Mouse (Mus musculus) hindbrain, embryonic 12.5 days (tissue): ENCODE data around the gene Adcy4. TPM values are rescaled to one million over a fixed set of nuclear protein-coding genes. Genes with fewer than 3 reads are reported as not detected.

Source experiments
- ATAC-seq: fragments of 200-750 bp; cut with Nextera tagmentation; 2 replicates; pipeline ENCODE4 v1.8.0; 2017; ENCODE audit warnings: moderate TSS enrichment; ENCODE audit not compliant: low FRiP score
- H3K27ac ChIP-seq: fragments of 300-500 bp; sonication (generic); 2 replicates; pipeline ENCODE4 v1.5.1; 2016; ENCODE audit warnings: mild to moderate bottlenecking
- H3K27me3 ChIP-seq: fragments of 300-500 bp; sonication (generic); 2 replicates; pipeline ENCODE4 v1.6.1; 2016; ENCODE audit warnings: mild to moderate bottlenecking
- H3K36me3 ChIP-seq: fragments of 300-500 bp; sonication (generic); 2 replicates; pipeline ENCODE4 v1.6.1; 2016; ENCODE audit warnings: mild to moderate bottlenecking
- H3K4me1 ChIP-seq: fragments of 300-500 bp; sonication (generic); 2 replicates; pipeline ENCODE4 v1.6.1; 2016
- H3K4me2 ChIP-seq: fragments of 300-500 bp; sonication (generic); replicated peaks from 2 replicates; pipeline ENCODE4 v1.6.1; 2016; ENCODE audit warnings: mild to moderate bottlenecking
- H3K4me3 ChIP-seq: fragments of 300-500 bp; sonication (generic); 2 replicates; pipeline ENCODE4 v1.5.1; 2016; ENCODE audit warnings: mild to moderate bottlenecking
- H3K9ac ChIP-seq: fragments of 300-500 bp; sonication (generic); 2 replicates; pipeline ENCODE4 v1.6.1; 2016; ENCODE audit warnings: mild to moderate bottlenecking, moderate library complexity
- H3K9me3 ChIP-seq: fragments of 300-500 bp; sonication (generic); replicated peaks from 2 replicates; pipeline ENCODE4 v1.6.1; 2016; ENCODE audit warnings: mild to moderate bottlenecking
- WGBS: fragments of 180-500 bp; shearing (Covaris S2); methylation state at CpG from one replicate; pipeline ENCODE4 v1.1.7; 2016; 5-methylcytosine and 5-hydroxymethylcytosine counted together
- polyA plus RNA-seq: library from polyadenylated mRNA; unstranded; fragments of >200 nt; fragmentation: Nextera tagmentation; extraction: Ambion mirVana; gene quantifications from 2 replicates; pipeline ENCODE4 v1.2.1, GENCODE M21; 2016

Adcy4 gene
- polyA plus RNA-seq, 1 experiment from 2014 or later, result 19.5 TPM

DNA sequence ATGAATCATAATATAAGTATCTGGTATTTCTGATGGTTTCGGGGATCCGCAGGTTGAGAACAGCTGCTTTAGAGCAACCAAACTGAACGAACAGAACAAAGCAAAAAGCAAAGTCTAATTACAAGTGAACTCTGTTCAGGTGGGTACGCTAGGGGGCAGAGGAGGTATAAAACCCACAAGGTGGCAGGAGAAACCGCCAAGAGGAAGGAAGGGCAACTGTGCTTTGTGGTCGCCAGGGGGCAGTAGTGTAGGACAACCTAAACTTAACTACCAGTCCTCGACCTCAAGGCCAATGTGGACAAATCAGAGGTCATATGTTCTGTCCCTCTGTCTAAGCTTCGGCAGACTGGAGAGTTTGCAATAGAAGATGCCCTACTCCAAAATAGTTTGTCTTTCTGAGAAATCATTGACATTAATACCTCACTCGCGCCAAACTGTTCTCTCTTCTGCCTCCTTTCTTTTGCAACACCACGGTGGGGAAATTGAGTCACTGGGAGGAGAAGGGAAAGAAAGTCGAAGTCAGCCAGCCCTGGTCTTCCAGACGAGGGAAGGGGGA lies 38.6 kb upstream of the Adcy4 start:
- Histone ChIP-seq H3K4me3 (peak overlapping the region; percentile 62), H3K9me3 (no peaks in the 10 kb centered on the region), H3K36me3 (no peaks in the 10 kb centered on the region), H3K9ac (peak overlapping the region; percentile 77; the same call in 1 of the 2 replicates), H3K27me3 (peaks cover 18% of the 10 kb centered on the region), H3K27ac (peak overlapping the region; percentile 92), H3K4me1 (peaks cover 39% of the 10 kb centered on the region), H3K4me2 (peak overlapping the region; percentile 91)
- ATAC-seq, result 0 out of 2 replicates have a peak, but pooled peaks have one; percentile 7
- 5% methylated on average over 13 of the region's 13 CpGs for WGBS

- no peak overlapping the region for H3K4me2 ChIP-seq
- WGBS, result 91% methylated on average over 9 of the region's 9 CpGs
- H3K27me3 ChIP-seq, result peaks cover 6% of the 10 kb centered on the region; the same call in 1 of the 2 replicates
- H3K27ac ChIP-seq, result no peak overlapping the region
- H3K9ac ChIP-seq, result no peak overlapping the region
- H3K4me1 ChIP-seq, result peaks cover 26% of the 10 kb centered on the region
- H3K4me3 ChIP-seq, result no peak overlapping the region
- no peak for ATAC-seq
- no peaks in the 10 kb centered on the region for H3K9me3 ChIP-seq
- no peaks in the 10 kb centered on the region for H3K36me3 ChIP-seq
Measured at GRCm38 (mm10) chr14:55820576-55820975, 36.7 kb upstream of the Adcy4 start.

GRCm38 (mm10) chr14:55819845-55820405 lies 36.0 kb upstream of the Adcy4 start:
- Histone ChIP-seq H3K4me2 (no peak overlapping the region), H3K4me1 (peaks cover 22% of the 10 kb centered on the region), H3K36me3 (no peaks in the 10 kb centered on the region), H3K4me3 (no peak overlapping the region), H3K9ac (no peak overlapping the region), H3K27ac (no peak overlapping the region), H3K9me3 (no peaks in the 10 kb centered on the region), H3K27me3 (peaks cover 2% of the 10 kb centered on the region; the same call in 1 of the 2 replicates)
- WGBS, result 82% methylated on average over 7 of the region's 7 CpGs
- ATAC-seq, result no peak

GRCm38 (mm10) chr14:55815310-55815751 lies 31.4 kb upstream of the Adcy4 start:
- Histone ChIP-seq H3K9me3 (no peaks in the 10 kb centered on the region), H3K27ac (no peak overlapping the region), H3K9ac (peak overlapping the region; percentile 53), H3K4me3 (peak overlapping the region; percentile 45), H3K4me1 (peaks cover 4% of the 10 kb centered on the region; the same call in 1 of the 2 replicates), H3K27me3 (no peaks in the 10 kb centered on the region), H3K4me2 (peak overlapping the region; percentile 68), H3K36me3 (no peaks in the 10 kb centered on the region)
- 27% methylated on average over 17 of the region's 17 CpGs for WGBS
- peak; percentile 63 for ATAC-seq

GRCm38 (mm10) chr14:55814885-55815284 lies 31.0 kb upstream of the Adcy4 start:
- peak overlapping the region; percentile 53 for H3K9ac ChIP-seq
- 20% methylated on average over 16 of the region's 16 CpGs for WGBS
- peak overlapping the region; percentile 68 for H3K4me2 ChIP-seq
- H3K27ac ChIP-seq, result no peak overlapping the region
- ATAC-seq, result peak; percentile 81
- H3K4me1 ChIP-seq, result peaks cover 4% of the 10 kb centered on the region; the same call in 1 of the 2 replicates
- no peaks in the 10 kb centered on the region for H3K9me3 ChIP-seq
- no peaks in the 10 kb centered on the region for H3K27me3 ChIP-seq
- no peaks in the 10 kb centered on the region for H3K36me3 ChIP-seq
- peak overlapping the region; percentile 45 for H3K4me3 ChIP-seq

DNA sequence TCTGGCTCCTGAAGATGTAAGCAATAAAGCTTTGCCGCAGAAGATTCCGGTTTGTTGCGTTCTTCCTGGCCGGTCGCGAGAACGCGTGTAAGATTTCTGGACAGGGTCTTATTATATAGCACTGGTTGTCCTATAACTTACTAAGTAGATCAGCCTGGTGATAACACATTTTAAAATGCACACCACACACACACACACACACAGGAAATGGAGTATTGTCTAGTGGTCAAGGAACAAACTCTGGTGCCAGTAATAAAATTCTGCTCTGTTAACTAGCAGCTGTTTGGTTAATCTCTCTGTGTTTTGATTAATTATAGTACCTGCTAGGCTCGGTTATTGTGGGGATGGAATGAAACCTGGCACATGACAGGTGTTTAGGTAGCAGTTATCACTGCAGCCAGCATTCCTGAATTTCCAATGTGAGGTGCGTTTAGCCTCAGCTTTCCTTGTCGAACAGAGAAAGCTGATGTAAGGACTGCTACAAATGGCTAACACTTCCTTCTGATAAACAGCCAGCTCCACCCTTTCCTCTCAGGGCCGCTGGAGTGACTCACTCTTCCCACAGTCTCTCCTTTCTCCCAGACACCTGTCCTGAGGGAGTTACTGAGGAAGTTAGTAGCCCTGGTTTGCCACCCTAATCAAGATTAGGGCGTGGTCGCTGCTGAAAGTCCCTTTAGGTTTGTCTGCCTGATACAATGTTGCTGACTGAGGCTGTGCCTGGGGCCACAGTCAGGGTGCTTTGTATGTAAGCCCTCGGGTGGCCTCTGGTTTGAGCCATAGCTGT lies 11.7 kb upstream of the Adcy4 start:
- Histone ChIP-seq H3K4me2 (no peak overlapping the region), H3K4me1 (no peaks in the 10 kb centered on the region), H3K36me3 (no peaks in the 10 kb centered on the region), H3K9me3 (no peaks in the 10 kb centered on the region), H3K4me3 (no peak overlapping the region), H3K9ac (no peak overlapping the region), H3K27me3 (no peaks in the 10 kb centered on the region; the same call in 1 of the 2 replicates), H3K27ac (no peak overlapping the region)
- no peak for ATAC-seq
- 87% methylated on average over 15 of the region's 15 CpGs for WGBS

DNA sequence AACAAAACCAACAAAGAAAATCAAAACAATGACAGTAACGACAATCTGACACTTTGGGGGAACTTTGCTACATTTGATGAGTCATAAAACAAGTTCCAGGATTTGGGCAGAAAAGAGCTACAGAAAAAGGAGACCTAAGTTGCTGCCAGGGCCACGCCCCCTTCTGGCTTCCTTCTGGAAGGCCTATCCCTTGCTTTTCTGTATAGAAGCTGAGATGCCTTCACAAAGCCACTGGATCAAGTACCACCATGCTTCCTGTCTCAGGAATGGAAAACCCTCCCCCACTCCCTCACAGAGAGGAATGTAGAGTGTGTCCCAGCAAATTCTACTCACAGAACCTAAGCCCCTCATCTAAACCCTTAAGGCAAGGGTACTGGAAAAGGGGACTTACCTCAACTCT lies 10.1 kb upstream of the Adcy4 start:
- no peaks in the 10 kb centered on the region for H3K36me3 ChIP-seq
- 71% methylated on average over 2 of the region's 2 CpGs for WGBS
- H3K4me1 ChIP-seq, result no peaks in the 10 kb centered on the region
- H3K4me3 ChIP-seq, result no peak overlapping the region
- H3K9ac ChIP-seq, result no peak overlapping the region
- no peaks in the 10 kb centered on the region for H3K9me3 ChIP-seq
- no peak overlapping the region for H3K4me2 ChIP-seq
- H3K27me3 ChIP-seq, result peaks cover 14% of the 10 kb centered on the region
- ATAC-seq, result no peak
- no peak overlapping the region for H3K27ac ChIP-seq

DNA sequence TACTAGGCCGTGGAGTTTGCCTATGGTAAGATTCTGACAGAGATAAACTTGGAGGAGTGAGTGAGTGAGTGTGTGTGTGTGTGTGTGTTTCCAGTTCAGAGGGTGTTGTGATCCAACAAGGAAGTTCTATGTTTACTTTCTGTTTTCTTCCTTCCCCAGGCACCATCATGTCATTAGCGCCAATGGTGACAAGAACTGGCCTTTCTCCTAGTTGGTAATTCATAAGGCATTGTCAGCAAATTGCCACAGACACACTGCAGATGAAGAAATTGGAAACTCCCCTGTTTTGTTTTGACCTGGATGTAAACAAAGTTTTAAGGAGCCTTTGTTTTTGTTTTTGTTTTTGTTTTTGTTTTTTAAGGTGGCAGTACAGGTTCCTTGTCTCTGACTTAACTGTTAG lies 9.6 kb upstream of the Adcy4 start:
- Histone ChIP-seq H3K4me3 (no peak overlapping the region), H3K4me1 (peaks cover under 1% of the 10 kb centered on the region), H3K27ac (no peak overlapping the region), H3K27me3 (peaks cover 19% of the 10 kb centered on the region), H3K9me3 (no peaks in the 10 kb centered on the region), H3K9ac (no peak overlapping the region), H3K36me3 (no peaks in the 10 kb centered on the region), H3K4me2 (no peak overlapping the region)
- WGBS, result 83% methylated on average over 2 of the region's 2 CpGs
- no peak for ATAC-seq

GRCm38 (mm10) chr14:55788256-55789050 lies 4.6 kb upstream of the Adcy4 start, which contains the start of gene Ripk3:
Gene Ripk3 (minus strand): TSS chr14:55788865.
- Histone ChIP-seq H3K9ac (0 out of 2 replicates have a peak within 1 kb of the TSS, but pooled peaks have one; percentile 14), H3K4me2 (peak within 1 kb of the TSS; percentile 48), H3K36me3 (no peaks in the 10 kb centered on the region), H3K27me3 (peaks cover 69% of the 10 kb centered on the region), H3K27ac (no peak within 1 kb of the TSS), H3K4me1 (peaks cover 11% of the 10 kb centered on the region), H3K4me3 (peak within 1 kb of the TSS; percentile 32), H3K9me3 (no peaks in the 10 kb centered on the region)
- WGBS, result 4% methylated on average over 40 of the region's 40 CpGs
- ATAC-seq, result no peak

DNA sequence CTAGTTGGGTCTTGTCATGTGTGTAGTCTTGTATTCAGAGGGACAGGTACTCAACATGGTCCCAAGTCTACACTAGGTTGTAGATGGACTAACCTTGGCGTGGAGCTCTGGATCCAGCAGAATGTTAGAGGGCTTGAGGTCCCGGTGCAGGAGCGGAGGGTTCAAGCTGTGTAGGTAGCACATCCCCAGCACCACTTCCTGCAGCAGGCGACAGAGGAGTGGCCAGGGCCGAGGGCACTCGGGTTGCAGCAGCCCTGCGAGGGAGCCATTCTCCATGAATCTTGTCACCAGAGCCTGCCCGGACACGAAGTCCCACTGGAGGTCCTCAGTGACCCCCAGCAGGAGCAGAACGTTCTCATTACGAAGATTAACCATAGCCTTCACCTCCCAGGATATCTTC lies 3.8 kb upstream of the Adcy4 start:
- Histone ChIP-seq H3K4me3 (0 out of 2 replicates have a peak overlapping the region, but pooled peaks have one; percentile 32), H3K9ac (no peak overlapping the region), H3K27ac (no peak overlapping the region), H3K4me2 (peak overlapping the region; percentile 48), H3K36me3 (no peaks in the 10 kb centered on the region), H3K9me3 (no peaks in the 10 kb centered on the region), H3K27me3 (peaks cover 77% of the 10 kb centered on the region), H3K4me1 (peaks cover 13% of the 10 kb centered on the region)
- whole genome bisulfite sequencing, result 35% methylated on average over 11 of the region's 11 CpGs
- no peak for ATAC-seq

DNA sequence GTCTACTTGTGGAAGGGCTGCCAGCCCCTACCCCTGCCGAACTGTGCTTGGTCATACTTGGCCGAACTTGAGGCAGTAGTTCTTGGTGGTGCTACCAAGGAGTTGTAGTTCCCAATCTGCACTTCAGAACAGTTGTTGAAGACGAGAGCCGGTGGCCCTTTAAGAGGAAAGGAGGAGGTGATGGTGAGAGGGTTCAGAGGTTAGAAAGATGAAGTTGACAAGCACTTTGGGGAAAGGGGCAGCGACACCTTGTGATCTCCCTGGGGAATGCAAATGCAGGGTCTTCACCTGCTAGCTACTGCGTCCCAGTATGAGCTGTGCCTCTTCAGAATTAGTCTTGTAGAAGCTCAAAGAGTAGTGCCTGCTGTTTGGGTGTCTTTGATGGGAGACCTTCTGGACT lies 1.3 kb upstream of the Adcy4 start:
- H3K27me3 ChIP-seq, result peaks cover 92% of the 10 kb centered on the region
- peaks cover 18% of the 10 kb centered on the region for H3K4me1 ChIP-seq
- H3K4me2 ChIP-seq, result no peak overlapping the region
- H3K9me3 ChIP-seq, result no peaks in the 10 kb centered on the region
- no peaks in the 10 kb centered on the region for H3K36me3 ChIP-seq
- no peak overlapping the region for H3K27ac ChIP-seq
- 19% methylated on average over 6 of the region's 6 CpGs for WGBS
- H3K4me3 ChIP-seq, result no peak overlapping the region
- H3K9ac ChIP-seq, result no peak overlapping the region
- ATAC-seq, result no peak
